Mouse (Mus musculus): ENCODE data around the gene Mmd2. TPM values are rescaled to one million over a fixed set of nuclear protein-coding genes. Genes with fewer than 3 reads are reported as not detected.

Mmd2 gene
- not detected for polyA plus RNA-seq (2014; fragmentation: Illumina TruSeq; extraction: RNeasy Lipid Tissue Mini Kit (QIAGEN cat#74804); ENCODE audit: insufficient read depth, low read depth, low replicate concordance)

GRCm38 (mm10) chr5:142608259-142608988 is at the start of gene Mmd2:
TSS of gene Mmd2 (minus strand) at chr5:142608800.

GRCm38 (mm10) chr5:142627398-142627797 is 18.8 kb upstream of the Mmd2 start, which contains the start of gene Wipi2:
TSS of gene Wipi2 (plus strand) at chr5:142627698.

GRCm38 (mm10) chr5:142550706-142551652 is 57.6 kb downstream of the Mmd2 start, which contains the start of gene Radil:
TSS of gene Radil (minus strand) at chr5:142551098.

GRCm38 (mm10) chr5:142529915-142530314 is 78.7 kb downstream of the Mmd2 start, which contains the start of gene Papolb:
TSS of gene Papolb (minus strand) at chr5:142530076.

Other genes with a start within 250 kb of the Mmd2 start
- 5.9 TPM for gene Foxk1, start 207.3 kb downstream of the Mmd2 start, polyA plus RNA-seq (2014; fragmentation: Illumina TruSeq; extraction: RNeasy Lipid Tissue Mini Kit (QIAGEN cat#74804); ENCODE audit: insufficient read depth, low read depth, low replicate concordance)
- gene Ap5z1, start 144.9 kb downstream of the Mmd2 start, polyA plus RNA-seq (2014; fragmentation: Illumina TruSeq; extraction: RNeasy Lipid Tissue Mini Kit (QIAGEN cat#74804); ENCODE audit: insufficient read depth, low read depth, low replicate concordance), result 6.1 TPM
- gene Papolb, start 78.7 kb downstream of the Mmd2 start, polyA plus RNA-seq (2014; fragmentation: Illumina TruSeq; extraction: RNeasy Lipid Tissue Mini Kit (QIAGEN cat#74804); ENCODE audit: insufficient read depth, low read depth, low replicate concordance), result 0.06 TPM
- 7.1 TPM for gene Radil, start 57.7 kb downstream of the Mmd2 start, polyA plus RNA-seq (2014; fragmentation: Illumina TruSeq; extraction: RNeasy Lipid Tissue Mini Kit (QIAGEN cat#74804); ENCODE audit: insufficient read depth, low read depth, low replicate concordance)
- 16.8 TPM for gene Wipi2, start 18.9 kb upstream of the Mmd2 start, polyA plus RNA-seq (2014; fragmentation: Illumina TruSeq; extraction: RNeasy Lipid Tissue Mini Kit (QIAGEN cat#74804); ENCODE audit: insufficient read depth, low read depth, low replicate concordance)
- 0.65 TPM for gene Slc29a4, start 83.7 kb upstream of the Mmd2 start, polyA plus RNA-seq (2014; fragmentation: Illumina TruSeq; extraction: RNeasy Lipid Tissue Mini Kit (QIAGEN cat#74804); ENCODE audit: insufficient read depth, low read depth, low replicate concordance)
- gene Tnrc18, start 208.9 kb upstream of the Mmd2 start, polyA plus RNA-seq (2014; fragmentation: Illumina TruSeq; extraction: RNeasy Lipid Tissue Mini Kit (QIAGEN cat#74804); ENCODE audit: insufficient read depth, low read depth, low replicate concordance), result 9.3 TPM